Mouse (Mus musculus): Measurements from ENCODE around the gene Nup93.
A peak's percentile ranks its signal among the peaks of the same experiment; 100 is the strongest.

The Nup93 gene

DNA sequence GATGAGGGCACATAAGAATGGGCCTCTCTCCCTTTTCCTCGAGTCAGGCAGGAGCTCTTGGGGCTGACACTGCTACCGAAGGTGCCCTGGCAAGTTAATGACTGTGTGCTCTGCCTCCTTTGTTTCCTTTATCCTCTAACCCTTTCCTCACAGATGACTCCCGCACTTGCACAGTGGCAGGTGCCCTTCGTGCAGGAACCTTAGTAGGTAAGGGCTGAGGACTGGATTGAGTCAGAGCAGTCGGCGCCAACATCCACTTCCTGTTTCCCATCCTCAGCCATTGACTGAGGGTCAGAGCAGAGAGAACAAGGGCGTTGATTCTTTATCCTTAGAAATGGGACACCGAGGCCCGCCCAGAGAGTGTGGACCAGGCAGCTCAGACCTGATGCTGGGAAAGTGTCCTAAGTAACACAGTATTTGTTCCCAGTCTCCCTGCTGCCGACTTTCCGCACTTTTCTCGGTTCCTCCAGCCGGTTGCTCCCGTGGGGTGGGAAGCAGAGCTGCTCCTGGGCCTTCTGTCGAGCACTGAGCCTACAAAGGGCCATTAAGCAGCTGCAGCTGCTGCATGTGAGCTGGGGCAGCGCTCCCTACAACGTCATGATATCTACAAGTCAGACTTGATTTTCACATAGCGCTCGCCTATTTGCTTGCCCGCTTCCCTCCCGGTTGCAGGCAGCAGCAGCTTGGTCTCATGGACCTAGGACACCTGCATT is 26.9 kb upstream of the Nup93 start:
- DNase-seq (ENCODE audit: low spot score) = no peak

DNA sequence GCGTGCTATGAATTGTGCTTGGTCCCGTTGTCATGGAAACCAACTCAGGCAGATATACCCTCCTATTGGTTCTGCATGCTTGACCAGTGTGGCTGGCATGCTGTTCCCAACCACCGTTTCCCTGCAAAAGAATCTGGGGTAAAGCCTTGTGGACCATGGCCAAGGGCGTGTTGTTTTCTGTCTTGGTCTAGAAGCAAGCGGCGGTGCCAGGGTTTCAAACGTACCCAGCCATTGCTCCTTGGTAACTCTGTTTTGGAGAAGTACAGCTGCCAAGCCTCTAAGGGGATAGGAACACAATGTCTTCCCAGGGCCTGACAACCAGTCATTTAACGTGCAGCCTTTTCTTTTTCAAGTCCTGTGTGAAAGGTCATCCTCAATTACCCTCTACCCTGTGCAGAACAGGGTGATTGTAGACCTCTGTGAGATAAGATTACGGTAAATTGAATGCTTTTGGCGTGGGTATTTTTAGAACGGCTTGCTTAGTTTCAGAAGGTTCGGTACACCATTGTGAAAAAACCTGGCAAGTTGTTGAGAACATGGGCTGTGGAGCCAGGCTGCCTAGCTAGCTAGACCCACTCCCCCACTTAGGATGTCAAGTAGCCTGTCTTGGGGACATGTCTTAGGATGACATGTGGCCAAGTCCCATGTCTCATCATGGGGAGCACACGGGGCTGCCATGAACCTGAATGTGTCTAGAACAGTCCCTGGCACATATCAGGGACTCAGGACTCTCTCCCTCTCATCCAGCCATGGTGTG is 24.9 kb upstream of the Nup93 start:
- peak; percentile 64 for DNase-seq (ENCODE audit: low spot score)

DNA sequence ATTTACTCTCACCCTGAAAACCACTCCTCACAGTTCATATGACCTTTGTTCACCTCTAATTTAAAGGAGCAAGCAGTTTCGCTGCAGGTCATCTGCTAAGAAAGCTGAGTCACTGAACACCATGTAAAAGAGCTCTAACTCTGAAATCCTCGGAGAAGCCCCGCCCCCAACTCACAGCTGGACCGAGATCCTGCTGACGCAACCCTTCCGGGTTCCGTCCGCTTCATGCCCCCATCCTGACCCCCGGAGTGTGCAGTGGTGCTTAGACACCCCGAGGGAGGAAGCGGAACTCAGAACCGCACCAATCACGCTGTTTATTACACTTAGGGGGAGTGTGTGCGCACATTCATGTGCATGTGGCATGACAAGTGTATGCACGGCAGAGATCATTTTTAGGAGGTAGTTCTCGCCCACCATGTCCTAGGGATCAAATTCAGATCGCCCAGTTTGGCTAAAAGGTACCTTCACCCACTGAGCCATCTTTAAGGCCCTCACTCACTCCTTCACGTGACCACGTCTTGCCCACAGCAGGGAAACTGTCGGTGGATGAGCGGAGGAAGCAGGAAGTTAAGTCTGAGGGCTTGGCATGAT is 23.2 kb upstream of the Nup93 start:
- DNase-seq (ENCODE audit: low spot score) = peak; percentile 67

DNA sequence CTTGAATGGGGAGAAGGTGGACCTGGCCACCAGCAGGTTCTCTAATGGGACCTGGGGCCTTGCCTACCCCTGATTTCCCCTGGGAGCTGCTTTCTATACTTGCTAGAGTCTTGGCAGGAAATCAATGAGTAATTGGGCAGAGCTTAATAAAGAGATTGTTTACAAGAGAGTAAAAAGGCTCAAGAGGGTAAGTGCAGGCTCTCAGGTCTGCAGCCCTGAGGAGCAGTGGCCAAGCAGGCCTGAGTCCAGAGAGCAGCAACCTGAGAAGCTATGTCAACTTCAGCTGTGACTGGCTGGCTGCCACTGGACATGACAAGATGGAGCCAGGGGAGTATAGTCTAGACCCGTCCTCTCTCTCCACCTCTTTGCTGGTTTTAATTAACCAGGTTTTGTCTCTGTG is 21.4 kb upstream of the Nup93 start:
- no peak for DNase-seq (ENCODE audit: low spot score)

DNA sequence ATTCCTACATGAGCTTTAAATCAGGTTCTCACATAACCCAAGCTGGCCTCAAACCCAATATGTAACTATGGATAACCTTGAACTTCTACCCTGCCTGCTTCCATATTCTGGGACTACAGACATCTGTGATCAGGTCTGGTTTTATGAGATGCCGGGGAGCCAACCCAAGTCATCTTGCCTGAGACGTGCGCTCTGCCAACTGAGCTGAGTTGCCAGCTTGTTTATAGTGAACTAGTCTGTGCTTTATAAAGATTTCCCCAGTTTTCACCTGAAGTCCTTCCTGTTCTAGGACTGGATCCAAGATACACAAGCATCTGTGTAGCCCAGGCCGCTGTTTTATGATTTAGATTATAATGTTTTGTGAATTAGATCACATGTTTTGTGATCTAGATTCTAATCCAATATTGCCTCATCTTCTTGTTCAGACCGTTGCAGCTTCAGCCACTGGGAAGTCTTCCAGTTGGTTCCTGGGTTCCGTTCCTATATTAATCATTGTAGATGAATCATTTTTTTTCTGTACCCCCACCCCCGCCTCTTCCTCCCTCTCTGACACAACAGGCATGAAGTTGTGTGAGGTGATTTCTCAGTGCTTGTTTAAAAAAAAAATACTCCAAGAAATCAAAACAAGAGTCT is 19.7 kb upstream of the Nup93 start:
- no peak for DNase-seq (ENCODE audit: low spot score)

DNA sequence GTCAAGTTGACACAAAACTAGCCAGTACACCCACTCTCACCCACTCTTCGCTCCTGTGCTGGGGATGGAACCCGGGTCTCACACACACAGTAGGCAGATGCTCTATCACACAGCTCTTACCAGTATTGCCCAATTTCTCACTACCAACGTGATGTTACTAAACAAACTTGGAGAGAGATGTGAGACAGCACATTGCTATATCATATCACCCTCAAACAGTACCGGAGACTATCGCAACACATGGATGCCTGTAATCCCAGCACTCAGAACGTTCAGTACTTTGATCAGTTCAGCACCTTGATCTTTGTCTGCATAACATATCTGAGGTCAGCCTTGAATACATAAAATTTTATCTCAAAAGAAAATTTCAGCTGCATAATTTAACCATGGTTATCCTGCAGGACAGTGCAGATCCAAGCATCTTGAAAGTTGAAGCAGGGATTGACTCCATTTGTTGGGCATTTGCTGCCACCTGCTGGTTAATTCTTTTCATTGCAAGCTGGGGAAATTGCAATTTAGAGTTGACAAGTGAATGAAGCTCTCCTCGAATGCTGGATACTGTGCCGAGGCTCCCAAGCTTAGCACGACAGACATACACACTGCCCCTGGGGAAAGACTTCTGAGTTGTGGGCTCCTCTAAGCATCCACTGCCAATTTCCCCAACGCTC is 15.0 kb upstream of the Nup93 start:
- peak; percentile 55 for DNase-seq (ENCODE audit: low spot score)

DNA sequence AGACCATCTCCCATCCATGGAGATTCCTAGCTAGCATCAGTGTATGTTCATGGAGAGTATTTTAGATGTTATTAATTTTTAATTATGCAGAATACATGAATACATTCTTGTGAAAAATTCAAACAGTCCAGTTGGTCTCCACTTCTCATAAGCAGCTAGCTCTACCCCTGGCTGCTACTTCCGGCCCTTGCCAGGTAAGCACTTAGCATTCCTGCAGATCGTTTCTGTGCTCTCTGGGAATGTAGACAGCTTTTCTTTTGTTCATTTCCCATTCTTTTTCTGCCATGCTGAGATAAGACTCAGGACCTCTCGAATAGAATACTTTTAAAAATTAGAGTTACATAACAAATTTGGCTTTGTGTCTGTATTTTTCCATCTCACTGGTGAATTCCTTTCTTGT is 10.3 kb upstream of the Nup93 start:
- no peak for DNase-seq (ENCODE audit: low spot score)

DNA sequence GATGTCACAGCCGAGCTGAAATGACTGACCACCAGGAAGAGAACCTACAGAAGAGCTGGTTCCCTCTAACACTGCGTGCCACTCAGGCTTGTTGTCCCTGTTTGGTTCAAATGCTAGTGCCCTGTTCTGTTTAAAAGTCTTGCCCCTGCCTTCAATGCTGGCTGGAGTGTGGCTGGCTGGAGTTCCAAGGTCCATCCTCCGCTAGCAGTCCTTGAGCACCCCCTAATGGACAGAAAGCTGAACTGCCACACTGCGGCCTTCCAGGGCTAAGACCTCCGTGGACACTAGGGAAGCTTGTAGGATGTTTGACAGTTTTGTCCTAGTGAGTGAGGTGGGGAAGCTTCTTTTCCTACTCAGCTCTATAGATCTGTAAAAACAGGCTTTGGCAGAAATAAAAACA is 8.6 kb upstream of the Nup93 start:
- DNase-seq (ENCODE audit: low spot score) = peak; percentile 72

DNA sequence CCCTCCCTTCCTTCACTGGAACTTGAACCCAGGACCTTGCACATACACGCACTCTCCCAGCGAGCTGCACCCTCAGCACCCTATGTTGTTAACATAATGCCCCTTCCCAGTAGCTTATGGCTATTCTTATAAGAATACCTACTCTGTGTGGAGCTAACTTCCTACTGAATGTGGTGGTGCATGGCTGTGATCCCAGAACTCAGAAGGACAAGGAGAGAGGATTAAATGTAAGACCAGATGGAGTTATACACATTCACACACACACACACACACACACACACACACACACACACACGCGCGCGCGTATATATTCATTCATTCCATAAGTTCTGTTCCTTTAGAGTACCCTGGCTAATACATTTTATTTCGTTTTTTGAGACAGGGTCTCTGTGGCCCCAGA is 8.1 kb upstream of the Nup93 start:
- no peak for DNase-seq (ENCODE audit: low spot score)

DNA sequence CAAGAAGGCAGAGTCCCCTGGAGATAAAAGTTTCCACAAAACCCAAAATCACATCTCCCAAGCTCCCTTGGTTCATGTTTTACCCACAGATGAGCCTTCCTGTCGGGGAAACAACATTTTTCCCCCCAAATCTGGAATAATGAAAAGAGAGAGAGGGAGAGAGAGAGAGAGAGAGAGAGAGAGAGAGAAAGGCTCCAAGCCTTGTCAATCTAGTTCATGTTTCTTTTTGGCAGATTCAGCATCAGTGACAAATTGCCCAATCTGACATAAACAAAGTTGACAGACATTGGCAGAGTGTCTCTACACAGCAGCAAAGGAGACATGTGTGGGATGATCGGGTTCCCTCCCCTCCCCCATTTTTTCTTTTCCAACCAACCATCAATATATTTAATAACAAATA is 6.9 kb upstream of the Nup93 start:
- no peak for DNase-seq (ENCODE audit: low spot score)

DNA sequence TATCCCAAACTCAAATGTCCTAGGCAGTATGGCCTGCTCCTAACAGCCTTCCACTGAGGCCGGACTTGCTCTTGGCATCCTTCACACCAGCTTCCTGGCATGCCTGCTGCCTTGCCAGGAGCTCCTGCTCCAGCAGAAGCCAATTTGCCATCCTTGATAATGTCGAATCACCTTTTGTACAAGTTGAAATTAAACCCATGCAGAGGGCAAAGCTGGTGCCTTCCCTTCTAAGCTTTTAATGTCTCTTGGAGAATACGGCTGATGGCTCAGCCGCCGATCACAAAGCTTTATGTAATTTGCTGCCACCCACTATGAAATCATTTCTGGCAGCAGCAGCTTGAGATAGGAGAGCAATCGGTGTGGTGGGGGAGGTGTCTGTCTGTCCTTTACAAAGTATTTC is 4.7 kb upstream of the Nup93 start:
- DNase-seq (ENCODE audit: low spot score) = no peak

DNA sequence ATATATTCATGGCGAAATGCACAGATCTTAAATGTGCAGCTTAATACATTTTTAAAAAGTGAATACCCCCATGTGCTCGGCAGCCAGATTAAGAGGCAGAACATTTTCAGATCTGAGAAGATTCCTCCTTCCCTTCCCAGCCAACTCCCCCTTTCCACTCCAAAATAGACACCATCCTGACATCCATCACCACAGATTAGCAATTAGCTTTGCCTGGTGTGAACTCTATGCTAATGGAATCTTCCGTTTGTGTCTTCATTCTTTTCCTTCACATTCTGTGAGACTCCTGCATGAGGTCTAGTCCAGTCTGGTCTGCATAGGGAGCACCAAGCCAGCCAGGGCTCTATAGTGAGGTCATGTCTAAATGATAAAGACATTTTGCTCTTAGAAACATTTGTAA is 4.1 kb upstream of the Nup93 start:
- no peak for DNase-seq (ENCODE audit: low spot score)

DNA sequence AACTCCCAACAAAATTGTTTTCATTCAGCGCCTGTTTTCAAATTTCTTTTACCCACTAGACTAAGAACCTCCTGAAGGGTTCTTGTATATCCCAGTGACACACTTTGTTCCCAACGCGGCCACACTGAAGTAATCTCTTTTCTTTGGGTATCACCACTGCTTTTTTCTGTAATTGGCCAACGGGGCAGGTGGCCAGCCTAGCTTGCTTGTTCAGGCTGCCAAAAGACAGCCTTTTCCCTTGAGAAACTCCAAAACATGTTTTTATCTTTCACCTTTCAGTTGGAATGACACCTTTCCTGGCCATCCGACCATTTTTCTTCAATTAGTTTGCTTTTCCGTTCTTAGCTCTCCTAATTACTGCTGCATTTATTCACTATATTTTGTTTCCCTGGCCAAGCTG is 545 bp upstream of the Nup93 start:
- DNase-seq (ENCODE audit: low spot score) = no peak

DNA sequence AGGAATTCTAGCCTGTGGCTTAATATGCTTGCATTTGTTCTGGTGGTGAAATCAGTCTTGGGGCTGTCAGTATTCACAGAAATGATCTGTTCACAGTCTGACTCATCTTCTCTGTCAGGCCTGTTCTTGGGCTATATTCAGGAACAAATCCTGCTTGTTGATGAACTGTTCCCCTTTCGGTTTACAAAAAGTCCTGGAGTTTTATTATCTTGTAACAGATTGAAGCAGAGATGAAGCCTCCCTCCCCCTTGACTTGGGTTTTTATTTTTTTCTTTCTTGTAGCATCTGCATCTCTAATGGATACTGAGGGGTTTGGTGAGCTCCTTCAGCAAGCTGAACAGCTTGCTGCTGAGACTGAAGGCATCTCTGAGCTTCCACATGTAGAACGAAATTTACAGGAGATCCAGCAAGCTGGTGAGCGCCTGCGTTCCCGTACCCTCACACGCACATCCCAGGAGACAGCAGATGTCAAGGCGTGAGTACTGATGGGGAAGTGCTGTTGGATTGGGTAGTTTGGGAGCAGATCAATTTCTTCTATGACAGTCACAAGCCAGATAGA is 13.1 kb downstream of the Nup93 start:
- DNase-seq (ENCODE audit: low spot score) = no peak

DNA sequence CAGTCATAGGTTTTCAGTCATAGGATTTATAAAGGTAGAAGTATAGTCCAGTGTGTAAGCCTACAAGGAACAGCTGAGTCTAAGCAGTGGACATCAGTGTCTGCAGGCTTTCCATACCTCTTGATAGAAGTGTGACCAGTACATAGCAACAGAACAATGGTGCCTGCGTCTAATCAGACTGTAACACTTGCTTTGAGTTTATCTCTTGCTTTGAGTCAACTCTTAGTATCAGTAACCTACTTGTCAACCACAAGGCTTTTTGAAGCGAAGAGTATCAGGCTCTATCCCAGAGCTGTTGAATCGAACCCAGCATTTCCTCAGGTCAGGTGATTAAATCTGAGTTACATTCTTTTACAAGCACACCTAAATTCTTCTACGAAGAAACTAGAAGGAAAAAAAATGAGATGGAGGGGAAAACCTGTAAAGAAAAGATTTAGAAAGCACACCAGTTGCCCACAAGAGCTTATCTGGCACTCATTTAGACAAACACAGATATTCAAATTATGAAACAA is 25.9 kb downstream of the Nup93 start:
- no peak for DNase-seq (ENCODE audit: low spot score)

DNA sequence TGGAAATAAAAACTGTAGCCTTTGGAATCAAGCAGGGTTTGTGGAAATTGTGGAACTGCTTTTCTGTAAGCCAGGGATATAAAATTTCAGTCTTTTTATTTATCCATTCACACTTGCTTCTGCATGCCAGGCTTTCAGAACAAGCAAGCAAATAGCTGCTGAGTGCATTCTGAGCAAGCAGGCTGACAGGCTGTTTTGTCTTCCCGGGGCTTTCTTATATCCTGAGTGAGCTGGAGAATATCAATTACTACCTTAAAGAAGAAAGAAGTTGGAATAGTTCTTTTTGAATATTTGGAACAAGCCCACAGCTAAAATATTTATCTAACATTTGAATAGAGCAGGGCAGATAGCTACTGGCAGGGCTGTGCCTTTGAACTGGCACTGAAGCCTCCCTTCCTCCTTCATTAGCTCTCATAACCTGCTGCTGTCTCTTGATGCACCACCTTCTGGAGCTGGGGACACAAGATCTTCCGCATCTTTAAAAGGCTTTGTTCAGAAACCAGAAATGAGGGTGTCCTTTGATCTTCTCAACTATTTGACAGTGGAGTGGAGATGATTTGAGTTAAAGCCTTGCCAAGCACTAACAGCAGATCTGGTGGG is 35.6 kb downstream of the Nup93 start:
- DNase-seq (ENCODE audit: low spot score) = no peak

DNA sequence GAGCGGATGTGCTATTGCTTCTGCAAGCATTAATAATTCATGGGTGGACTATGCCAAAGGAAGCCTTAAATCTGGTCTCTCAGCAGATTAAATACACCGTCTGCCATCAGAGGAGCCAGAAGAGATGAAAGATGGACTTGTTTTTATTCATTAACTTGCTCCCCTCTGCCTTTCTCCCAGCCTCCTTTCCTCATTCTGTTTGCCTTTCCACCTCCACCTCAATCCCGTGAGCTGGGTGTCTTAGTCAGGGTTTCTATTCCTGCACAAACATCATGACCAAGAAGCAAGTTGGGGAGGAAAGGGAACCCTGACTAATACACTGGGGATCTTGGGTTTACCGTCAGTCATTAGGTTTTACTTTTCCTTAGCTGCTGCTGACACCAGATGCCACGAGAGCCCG is 44.5 kb downstream of the Nup93 start:
- no peak for DNase-seq (ENCODE audit: low spot score)

DNA sequence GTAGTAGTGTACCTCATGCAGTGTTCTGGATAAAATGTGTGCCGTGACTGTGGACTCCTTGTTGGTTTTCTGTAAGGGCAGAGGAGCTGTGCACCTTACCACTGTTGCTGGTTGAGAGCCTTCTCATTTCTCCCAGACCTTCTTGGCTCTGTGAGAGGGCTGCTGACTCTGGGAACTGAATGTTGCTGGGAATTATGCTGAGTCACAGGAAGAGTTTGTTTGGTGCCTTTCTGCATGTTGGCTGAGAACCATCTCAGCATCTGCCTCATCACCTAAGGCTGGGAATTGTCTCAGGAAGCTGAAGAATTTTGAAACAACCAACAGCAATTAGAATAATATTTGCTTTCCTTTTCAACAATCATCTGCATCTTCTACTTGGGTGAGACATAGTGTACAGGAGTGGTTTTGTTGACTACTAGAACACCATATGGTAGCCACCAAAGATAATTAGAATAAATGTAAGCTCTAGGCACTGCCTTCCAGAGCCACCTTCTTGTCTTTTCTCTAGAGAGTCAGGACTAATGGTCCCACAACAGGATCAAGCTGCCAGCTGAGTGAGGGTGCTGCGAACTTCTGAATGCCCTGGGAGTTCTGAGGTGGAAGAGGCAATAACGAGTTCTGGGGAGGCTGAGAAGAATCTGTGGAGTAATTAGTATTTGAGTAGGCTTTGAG is 48.4 kb downstream of the Nup93 start:
- no peak for DNase-seq (ENCODE audit: low spot score)

DNA sequence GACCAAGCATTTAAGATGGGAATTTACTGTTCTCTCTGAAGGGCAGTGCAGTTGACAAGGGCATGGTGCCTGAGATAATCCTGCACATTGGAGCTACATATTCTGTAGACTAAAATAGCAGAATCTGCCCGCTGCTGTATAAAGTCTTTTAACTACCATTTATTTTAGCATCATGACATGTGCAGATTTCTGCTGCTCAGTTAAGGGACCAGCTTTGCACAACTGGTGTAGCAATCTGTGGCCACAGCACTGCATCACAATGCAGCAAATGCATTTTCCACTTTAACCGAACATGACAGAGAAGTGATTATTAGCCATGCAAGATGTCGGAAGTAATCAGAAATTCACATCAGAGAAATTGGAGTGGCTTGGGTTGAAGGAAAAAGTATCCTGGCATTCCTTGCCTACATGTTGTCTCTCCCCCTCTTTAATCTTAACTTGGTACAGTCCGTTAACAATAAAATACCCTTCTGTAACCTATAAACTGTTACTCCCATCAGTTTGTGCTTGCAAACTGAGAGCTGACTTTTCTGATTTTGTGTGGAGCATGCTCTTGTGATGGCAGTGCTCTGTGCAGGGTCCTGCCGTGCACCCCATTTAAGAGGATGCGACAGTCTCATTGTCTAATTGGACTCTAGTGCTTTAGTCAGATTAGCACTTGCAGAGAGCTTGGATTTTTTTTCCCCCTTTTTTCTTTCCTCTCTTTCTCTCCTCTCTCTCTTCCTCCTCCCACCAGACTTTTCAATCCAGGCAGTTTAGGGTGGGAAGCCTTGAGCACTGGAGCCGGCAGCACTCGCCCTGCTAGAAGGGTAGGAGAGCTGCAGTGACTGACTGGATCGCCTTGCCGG is 52.2 kb downstream of the Nup93 start:
- no peak for DNase-seq (ENCODE audit: low spot score)

DNA sequence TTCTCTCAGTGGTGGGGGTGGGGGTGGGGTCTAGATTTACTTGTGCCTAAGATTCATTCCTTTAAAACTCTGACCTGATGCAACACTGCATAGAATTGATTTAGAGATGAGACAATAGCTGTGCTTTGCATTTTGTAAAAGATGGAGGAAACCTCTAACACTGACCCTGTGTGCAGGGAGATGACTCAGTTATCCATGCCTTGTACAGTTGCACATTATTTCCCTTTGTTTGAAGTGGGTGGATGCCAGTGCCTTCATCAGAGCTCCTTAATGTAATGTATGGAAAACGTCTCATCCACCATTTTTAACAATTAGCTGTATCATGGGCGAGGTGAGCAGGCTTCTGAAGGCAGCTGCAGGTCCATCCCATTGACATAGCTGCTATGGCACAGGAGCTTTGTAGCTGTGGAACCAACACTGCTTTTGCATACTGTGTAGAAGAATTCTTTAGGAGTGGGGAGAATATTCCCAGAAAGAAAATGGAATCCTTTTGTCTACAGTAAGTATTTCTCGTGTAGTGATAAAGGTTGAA is 54.1 kb downstream of the Nup93 start:
- DNase-seq (ENCODE audit: low spot score) = no peak
